Mouse (Mus musculus) midbrain, embryonic 14.5 days (tissue): ENCODE data around the gene D630045J12Rik. TPM values are rescaled to one million over a fixed set of nuclear protein-coding genes. Genes with fewer than 3 reads are reported as not detected.

Source experiments
- ATAC-seq: fragments of 200-750 bp; cut with Nextera tagmentation; 2 replicates; pipeline ENCODE4 v1.8.0; 2017; ENCODE audit warnings: moderate number of reproducible peaks, moderate library complexity; ENCODE audit not compliant: low FRiP score, low TSS enrichment
- DNase-seq: peaks from one replicate; pipeline ENCODE4 v3.0.0-alpha.2; 2015
- H3K27ac ChIP-seq: fragments of 300-500 bp; sonication (generic); replicated peaks from 2 replicates; pipeline ENCODE4 v1.5.1; 2014; ENCODE audit warnings: mild to moderate bottlenecking, low read depth, low read length, moderate library complexity
- H3K27me3 ChIP-seq: fragments of 300-500 bp; sonication (generic); 2 replicates; pipeline ENCODE4 v1.6.1; 2014; ENCODE audit warnings: low read length, control low read depth, mixed read lengths; ENCODE audit not compliant: control insufficient read depth, insufficient read depth
- H3K36me3 ChIP-seq: fragments of 300-500 bp; sonication (generic); 2 replicates; pipeline ENCODE4 v1.6.1; 2014; ENCODE audit warnings: low read length, control low read depth; ENCODE audit not compliant: control insufficient read depth, insufficient read depth
- H3K4me1 ChIP-seq: fragments of 300-500 bp; sonication (generic); 2 replicates; pipeline ENCODE4 v1.6.1; 2014; ENCODE audit warnings: mild to moderate bottlenecking, antibody characterized with exemption, low read length, control low read depth; ENCODE audit not compliant: control insufficient read depth, insufficient read depth
- H3K4me2 ChIP-seq: fragments of 300-500 bp; sonication (generic); 2 replicates; pipeline ENCODE4 v1.6.1; 2014; ENCODE audit warnings: mild to moderate bottlenecking, low read length, moderate library complexity
- H3K4me3 ChIP-seq: fragments of 300-500 bp; sonication (generic); replicated peaks from 2 replicates; pipeline ENCODE4 v1.5.1; 2014; ENCODE audit warnings: low read depth, low read length
- H3K9ac ChIP-seq: fragments of 300-500 bp; sonication (generic); replicated peaks from 2 replicates; pipeline ENCODE4 v1.6.1; 2014; ENCODE audit warnings: mild to moderate bottlenecking, low read length, moderate library complexity
- H3K9me3 ChIP-seq: fragments of 300-500 bp; sonication (generic); 2 replicates; pipeline ENCODE4 v1.6.1; 2016; ENCODE audit warnings: low read length, control low read depth, mixed read lengths; ENCODE audit not compliant: control insufficient read depth
- WGBS: fragments of 180-500 bp; shearing (Covaris S2); extraction: QIAGEN DNeasy Blood & Tissue Kit; methylation state at CpG from one replicate; pipeline ENCODE4 v1.1.7; 2014; 5-methylcytosine and 5-hydroxymethylcytosine counted together
- polyA plus RNA-seq: library from polyadenylated mRNA; unstranded; fragments of >200 nt; fragmentation: Nextera tagmentation; extraction: Ambion mirVana; gene quantifications from 2 replicates; pipeline ENCODE4 v1.2.1, GENCODE M21; 2014

Gene D630045J12Rik
- polyA plus RNA-seq, 1 experiment from 2014 or later = 21.5 TPM

- Histone ChIP-seq H3K9me3 (0 out of 2 replicates have a peak, but pooled peaks cover 7% of the 10 kb centered on the region), H3K27me3 (no peaks in the 10 kb centered on the region), H3K4me1 (no peaks in the 10 kb centered on the region), H3K9ac (no peak overlapping the region), H3K4me3 (no peak overlapping the region), H3K27ac (no peak overlapping the region), H3K36me3 (no peaks in the 10 kb centered on the region), H3K4me2 (no peak overlapping the region)
- WGBS = 93% methylated on average over 3 of the region's 3 CpGs
- ATAC-seq (no peak), DNase-seq (no peak)
Measured at GRCm38 (mm10) chr6:38073592-38073991, 180.2 kb downstream of the D630045J12Rik start.

Other genes starting within 250 kb of the D630045J12Rik start
- gene Svopl, start 207.0 kb downstream of the D630045J12Rik start, polyA plus RNA-seq = 0.70 and 0.86 TPM in 2 replicates
- not detected in 2 replicates for gene Tmem213, start 144.8 kb downstream of the D630045J12Rik start, polyA plus RNA-seq
- gene Atp6v0a4, start 129.4 kb downstream of the D630045J12Rik start, polyA plus RNA-seq = 0.32 TPM in 1 of 2 replicates, not detected in the other
- 8.1 and 10.2 TPM in 2 replicates for gene Zc3hav1l, start 45.2 kb upstream of the D630045J12Rik start, polyA plus RNA-seq
- 0.74 and 1.8 TPM in 2 replicates for gene Zc3hav1, start 100.6 kb upstream of the D630045J12Rik start, polyA plus RNA-seq
- 4.7 and 6.0 TPM in 2 replicates for gene Ttc26, start 127.5 kb upstream of the D630045J12Rik start, polyA plus RNA-seq
- gene Ubn2, start 179.9 kb upstream of the D630045J12Rik start, polyA plus RNA-seq = 26.7 and 27.3 TPM in 2 replicates